In genomic region chr17:10394855-10395254, GRCm38 (mm10) we compare ENCODE assay signal across 8 mouse cellular contexts.
DNase-seq lines count a peak whose midpoint lies in the region; ATAC-seq and TF ChIP-seq lines count a peak whose summit lies in the region.

No protein-coding gene starts in this region.

- no peak overlapping the region for H3K4me3 ChIP-seq in cerebellum, adult 2 months (replicated peaks; ENCODE audit: insufficient read depth, low read depth, low read length)
- no peak overlapping the region for H3K4me3 ChIP-seq in hindbrain, embryonic 15.5 days
- H3K4me3 ChIP-seq in midbrain, embryonic 14.5 days (replicated peaks; ENCODE audit: low read depth, low read length) = no peak overlapping the region

- H3K4me1 ChIP-seq in cerebellum, adult 2 months (ENCODE audit: control insufficient read depth, insufficient read depth, low read length) = 0 out of 2 replicates have a peak, but pooled peaks cover 4% of the 10 kb centered on the region
- peaks cover 31% of the 10 kb centered on the region for H3K4me1 ChIP-seq in hindbrain, embryonic 15.5 days (replicated peaks)
- H3K4me1 ChIP-seq in midbrain, embryonic 14.5 days (ENCODE audit: control insufficient read depth, insufficient read depth, low read length) = peaks cover 17% of the 10 kb centered on the region; the same call in 1 of the 2 replicates

- no peaks in the 10 kb centered on the region for H3K36me3 ChIP-seq in hindbrain, embryonic 15.5 days
- no peaks in the 10 kb centered on the region for H3K36me3 ChIP-seq in midbrain, embryonic 14.5 days (ENCODE audit: control insufficient read depth, insufficient read depth, low read length)

- DNase-seq in gastrocnemius, adult 18-20 months (ENCODE audit: low spot score) = peak; percentile 47
- DNase-seq in gastrocnemius, postnatal 4 days (ENCODE audit: low spot score in 2 of 2) = no peak
- peak; percentile 39 to 68 for DNase-seq in cerebellum, adult 2 months
- DNase-seq in midbrain, embryonic 14.5 days = peak; percentile 55
- DNase-seq in MN1 (ENCODE audit: low spot score) = no peak
- DNase-seq in yolk sac, embryonic 10.5 days (ENCODE audit: low spot score) = no peak
- no peak for DNase-seq in adrenal gland, adult 2 months

- no peak for TF ChIP-seq CTCF in cerebellum, adult 2 months (IDR thresholded peaks at IDR 0.05; ENCODE audit: borderline replicate concordance, insufficient read depth, low read depth, low read length)

- no peak overlapping the region for H3K4me2 ChIP-seq in hindbrain, embryonic 15.5 days
- no peak overlapping the region for H3K4me2 ChIP-seq in midbrain, embryonic 14.5 days (ENCODE audit: low read length)

- ATAC-seq in hindbrain, embryonic 15.5 days (ENCODE audit: low FRiP score, low read depth) = peak; percentile 85
- peak; percentile 58; the same call in 1 of the 2 replicates for ATAC-seq in midbrain, embryonic 14.5 days (ENCODE audit: low FRiP score, low TSS enrichment)

- no peak overlapping the region for H3K9ac ChIP-seq in hindbrain, embryonic 15.5 days
- no peak overlapping the region for H3K9ac ChIP-seq in midbrain, embryonic 14.5 days (replicated peaks; ENCODE audit: low read length)

- no peaks in the 10 kb centered on the region for H3K9me3 ChIP-seq in hindbrain, embryonic 15.5 days
- no peaks in the 10 kb centered on the region for H3K9me3 ChIP-seq in midbrain, embryonic 14.5 days (ENCODE audit: control insufficient read depth, low read length)

- peak overlapping the region; percentile 58; the same call in 1 of the 2 replicates for H3K27ac ChIP-seq in cerebellum, adult 2 months (ENCODE audit: insufficient read depth, low read length)
- peak overlapping the region; percentile 81 for H3K27ac ChIP-seq in hindbrain, embryonic 15.5 days (replicated peaks)
- H3K27ac ChIP-seq in midbrain, embryonic 14.5 days (replicated peaks; ENCODE audit: low read depth, low read length) = no peak overlapping the region

- TF ChIP-seq POLR2A in cerebellum, adult 2 months (IDR thresholded peaks at IDR 0.05; ENCODE audit: borderline replicate concordance, insufficient read depth, low read length) = no peak

- WGBS in cerebellum, adult 2 months = 34% methylated on average over 8 of the region's 8 CpGs
- 34% methylated on average over 8 of the region's 8 CpGs for WGBS in hindbrain, embryonic 15.5 days
- WGBS in midbrain, embryonic 14.5 days = 18% methylated on average over 8 of the region's 8 CpGs

- no peaks in the 10 kb centered on the region for H3K27me3 ChIP-seq in cerebellum, adult 2 months (ENCODE audit: control insufficient read depth, insufficient read depth, low read length)
- no peaks in the 10 kb centered on the region for H3K27me3 ChIP-seq in hindbrain, embryonic 15.5 days
- H3K27me3 ChIP-seq in midbrain, embryonic 14.5 days (ENCODE audit: control insufficient read depth, insufficient read depth, low read length) = no peaks in the 10 kb centered on the region

Comparison
In these comparisons a context has a peak if more than half of its experiments do, and no peak if none do; other contexts are left out.
1. DNase-seq: peak in gastrocnemius, adult 18-20 months (single experiment), cerebellum, adult 2 months (2 of 2) and midbrain, embryonic 14.5 days (single experiment); none in gastrocnemius, postnatal 4 days (0 of 2), MN1 (single experiment), yolk sac, embryonic 10.5 days (single experiment) and adrenal gland, adult 2 months (single experiment).